Mouse (Mus musculus) lung, embryonic 15.5 days (tissue): ENCODE results near the gene Rrad. TPM values are rescaled to one million over a fixed set of nuclear protein-coding genes. Genes with fewer than 3 reads are reported as not detected.

ENCODE experiments used
- ATAC-seq: fragments of 200-750 bp; cut with Nextera tagmentation; 2 replicates; pipeline ENCODE4 v1.8.0; 2017; ENCODE audit warnings: moderate number of reproducible peaks, borderline replicate concordance; ENCODE audit not compliant: low FRiP score, low TSS enrichment; ENCODE audit errors: extremely low read depth
- H3K27ac ChIP-seq: fragments of 300-500 bp; sonication (generic); 2 replicates; pipeline ENCODE4 v1.5.1; 2015; ENCODE audit warnings: moderate library complexity, mild to moderate bottlenecking, inconsistent platforms
- H3K27me3 ChIP-seq: fragments of 300-500 bp; sonication (generic); 2 replicates; pipeline ENCODE4 v1.6.1; 2015; ENCODE audit warnings: inconsistent platforms
- H3K36me3 ChIP-seq: fragments of 300-500 bp; sonication (generic); 2 replicates; pipeline ENCODE4 v1.6.1; 2015; ENCODE audit warnings: inconsistent platforms
- H3K4me1 ChIP-seq: fragments of 300-500 bp; sonication (generic); 2 replicates; pipeline ENCODE4 v1.6.1; 2015; ENCODE audit warnings: inconsistent platforms
- H3K4me2 ChIP-seq: fragments of 300-500 bp; sonication (generic); 2 replicates; pipeline ENCODE4 v1.6.1; 2015; ENCODE audit warnings: inconsistent platforms, mild to moderate bottlenecking, moderate library complexity
- H3K4me3 ChIP-seq: fragments of 300-500 bp; sonication (generic); 2 replicates; pipeline ENCODE4 v1.5.1; 2015; ENCODE audit warnings: mild to moderate bottlenecking, inconsistent platforms
- H3K9ac ChIP-seq: fragments of 300-500 bp; sonication (generic); 2 replicates; pipeline ENCODE4 v1.6.1; 2015; ENCODE audit warnings: inconsistent platforms
- H3K9me3 ChIP-seq: fragments of 300-500 bp; sonication (generic); 2 replicates; pipeline ENCODE4 v1.6.1; 2016; ENCODE audit warnings: inconsistent platforms
- WGBS: fragments of 180-500 bp; shearing (Covaris S2); methylation state at CpG from one replicate; pipeline ENCODE4 v1.1.7; 2015; 5-methylcytosine and 5-hydroxymethylcytosine counted together
- polyA plus RNA-seq: library from polyadenylated mRNA; unstranded; fragments of >200 nt; fragmentation: Nextera tagmentation; extraction: Ambion mirVana; gene quantifications from 2 replicates; pipeline ENCODE4 v1.2.1, GENCODE M21; 2015

Gene Rrad
- polyA plus RNA-seq, 1 experiment from 2014 or later, result 24.8 TPM

GRCm38 (mm10) chr8:104610185-104610766 is 20.9 kb downstream of the Rrad start:
- ATAC-seq, result no peak
- 60% methylated on average over 12 of the region's 12 CpGs for WGBS
- no peaks in the 10 kb centered on the region for H3K27me3 ChIP-seq
- 0 out of 2 replicates have a peak overlapping the region, but pooled peaks have one; percentile 50 for H3K27ac ChIP-seq
- no peaks in the 10 kb centered on the region for H3K36me3 ChIP-seq
- peaks cover 10% of the 10 kb centered on the region for H3K4me1 ChIP-seq
- no peak overlapping the region for H3K4me3 ChIP-seq
- H3K4me2 ChIP-seq, result no peak overlapping the region
- H3K9ac ChIP-seq, result no peak overlapping the region
- H3K9me3 ChIP-seq, result no peaks in the 10 kb centered on the region

- H3K36me3 ChIP-seq, result no peaks in the 10 kb centered on the region
- H3K27me3 ChIP-seq, result no peaks in the 10 kb centered on the region
- H3K9me3 ChIP-seq, result no peaks in the 10 kb centered on the region
- WGBS, result 72% methylated on average over 8 of the region's 8 CpGs
- no peak overlapping the region for H3K4me3 ChIP-seq
- H3K9ac ChIP-seq, result no peak overlapping the region
- no peak overlapping the region for H3K4me2 ChIP-seq
- no peak for ATAC-seq
- H3K4me1 ChIP-seq, result peaks cover 10% of the 10 kb centered on the region
- H3K27ac ChIP-seq, result no peak overlapping the region
These were observed 21.9 kb downstream of the Rrad start for GRCm38 (mm10) chr8:104609222-104609621.

GRCm38 (mm10) chr8:104607944-104608343 is 23.2 kb downstream of the Rrad start:
- Histone ChIP-seq H3K27ac (no peak overlapping the region), H3K36me3 (no peaks in the 10 kb centered on the region), H3K4me2 (no peak overlapping the region), H3K9ac (no peak overlapping the region), H3K27me3 (no peaks in the 10 kb centered on the region), H3K4me1 (peaks cover 10% of the 10 kb centered on the region), H3K4me3 (no peak overlapping the region), H3K9me3 (no peaks in the 10 kb centered on the region)
- WGBS, result 82% methylated on average over 2 of the region's 2 CpGs
- no peak for ATAC-seq

- Histone ChIP-seq H3K4me1 (peaks cover 16% of the 10 kb centered on the region), H3K9ac (no peak overlapping the region), H3K27me3 (no peaks in the 10 kb centered on the region), H3K27ac (no peak overlapping the region), H3K9me3 (no peaks in the 10 kb centered on the region), H3K4me3 (no peak overlapping the region), H3K4me2 (no peak overlapping the region), H3K36me3 (no peaks in the 10 kb centered on the region)
- WGBS, result 36% methylated on average over 6 of the region's 6 CpGs
- no peak for ATAC-seq
These were observed 24.8 kb downstream of the Rrad start for GRCm38 (mm10) chr8:104606329-104606728.

- 58% methylated on average over 4 of the region's 4 CpGs for WGBS
- Histone ChIP-seq H3K9me3 (no peaks in the 10 kb centered on the region), H3K27me3 (no peaks in the 10 kb centered on the region), H3K36me3 (no peaks in the 10 kb centered on the region), H3K27ac (no peak overlapping the region), H3K4me1 (peaks cover 16% of the 10 kb centered on the region), H3K4me3 (no peak overlapping the region), H3K9ac (no peak overlapping the region), H3K4me2 (no peak overlapping the region)
- no peak for ATAC-seq
These were observed 27.9 kb downstream of the Rrad start for GRCm38 (mm10) chr8:104603245-104603593.

- Histone ChIP-seq H3K4me1 (peaks cover 20% of the 10 kb centered on the region), H3K9me3 (no peaks in the 10 kb centered on the region), H3K9ac (peak overlapping the region; percentile 22), H3K4me2 (peak overlapping the region; percentile 64), H3K27ac (no peak overlapping the region), H3K4me3 (peak overlapping the region; percentile 33), H3K36me3 (no peaks in the 10 kb centered on the region), H3K27me3 (no peaks in the 10 kb centered on the region)
- ATAC-seq, result peak; percentile 90
- 17% methylated on average over 21 of the region's 21 CpGs for WGBS
These were observed 28.5 kb downstream of the Rrad start for GRCm38 (mm10) chr8:104602468-104603244.

- Histone ChIP-seq H3K4me2 (peak overlapping the region; percentile 64), H3K4me3 (peak overlapping the region; percentile 33), H3K36me3 (no peaks in the 10 kb centered on the region), H3K27ac (no peak overlapping the region), H3K9me3 (no peaks in the 10 kb centered on the region), H3K9ac (peak overlapping the region; percentile 22; the same call in 1 of the 2 replicates), H3K27me3 (no peaks in the 10 kb centered on the region), H3K4me1 (peaks cover 21% of the 10 kb centered on the region)
- ATAC-seq, result peak; percentile 20; the same call in 1 of the 2 replicates
- WGBS, result 1% methylated on average over 12 of the region's 12 CpGs
These were observed 29.2 kb downstream of the Rrad start for GRCm38 (mm10) chr8:104601941-104602371.

- no peaks in the 10 kb centered on the region for H3K9me3 ChIP-seq
- H3K4me3 ChIP-seq, result peak overlapping the region; percentile 33; the same call in 1 of the 2 replicates
- WGBS, result 21% methylated on average over 7 of the region's 7 CpGs
- H3K4me1 ChIP-seq, result peaks cover 21% of the 10 kb centered on the region
- 0 out of 2 replicates have a peak overlapping the region, but pooled peaks have one; percentile 3 for H3K9ac ChIP-seq
- no peaks in the 10 kb centered on the region for H3K27me3 ChIP-seq
- H3K27ac ChIP-seq, result no peak overlapping the region
- no peaks in the 10 kb centered on the region for H3K36me3 ChIP-seq
- H3K4me2 ChIP-seq, result peak overlapping the region; percentile 64
- ATAC-seq, result no peak
These were observed 29.7 kb downstream of the Rrad start for GRCm38 (mm10) chr8:104601386-104601785.

GRCm38 (mm10) chr8:104598496-104598895 is 32.6 kb downstream of the Rrad start:
- Histone ChIP-seq H3K27ac (no peak overlapping the region), H3K4me2 (no peak overlapping the region), H3K36me3 (peaks cover 13% of the 10 kb centered on the region), H3K4me1 (peaks cover 21% of the 10 kb centered on the region), H3K4me3 (no peak overlapping the region), H3K9ac (no peak overlapping the region), H3K27me3 (no peaks in the 10 kb centered on the region), H3K9me3 (no peaks in the 10 kb centered on the region)
- WGBS, result 38% methylated on average over 6 of the region's 6 CpGs
- no peak for ATAC-seq

GRCm38 (mm10) chr8:104597656-104598055 is 33.5 kb downstream of the Rrad start:
- no peak overlapping the region for H3K4me3 ChIP-seq
- peak overlapping the region; percentile 34; the same call in 1 of the 2 replicates for H3K27ac ChIP-seq
- H3K9ac ChIP-seq, result no peak overlapping the region
- H3K4me1 ChIP-seq, result peaks cover 23% of the 10 kb centered on the region
- no peak for ATAC-seq
- H3K36me3 ChIP-seq, result peaks cover 13% of the 10 kb centered on the region
- H3K27me3 ChIP-seq, result no peaks in the 10 kb centered on the region
- H3K4me2 ChIP-seq, result no peak overlapping the region
- 55% methylated on average over 6 of the region's 6 CpGs for WGBS
- H3K9me3 ChIP-seq, result no peaks in the 10 kb centered on the region

- Histone ChIP-seq H3K27ac (no peak overlapping the region), H3K4me2 (no peak overlapping the region), H3K4me3 (no peak overlapping the region), H3K27me3 (no peaks in the 10 kb centered on the region), H3K9me3 (no peaks in the 10 kb centered on the region), H3K9ac (no peak overlapping the region), H3K36me3 (peaks cover 13% of the 10 kb centered on the region), H3K4me1 (peaks cover 20% of the 10 kb centered on the region)
- WGBS, result 78% methylated on average over 21 of the region's 21 CpGs
- no peak for ATAC-seq
These were observed 35.2 kb downstream of the Rrad start for GRCm38 (mm10) chr8:104595773-104596536.
